Mouse (Mus musculus): Measurements from ENCODE around the gene Lyzl6. TPM values are rescaled to one million over a fixed set of nuclear protein-coding genes. Genes with fewer than 3 reads are reported as not detected.

Gene Lyzl6
- not detected for total RNA-seq (2023)

DNA sequence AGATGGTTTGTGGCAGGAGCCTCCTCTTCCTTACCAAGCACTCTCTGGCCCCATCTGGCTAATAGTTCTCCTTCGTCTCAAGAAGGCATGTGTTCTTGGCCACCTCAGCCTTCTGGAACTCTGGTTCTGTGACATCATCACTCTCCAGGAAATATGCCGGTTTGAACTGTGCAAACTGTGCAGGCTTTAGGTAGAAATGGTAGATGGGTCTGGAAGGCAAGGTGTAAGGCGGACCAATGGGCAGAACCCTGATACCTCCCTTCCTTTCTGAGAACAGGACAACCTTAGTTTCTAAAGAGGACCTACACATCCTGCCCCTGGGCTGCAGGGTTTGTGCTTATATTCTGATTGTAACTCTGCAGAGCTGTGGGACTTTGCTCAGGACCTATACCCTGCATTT lies at the start of gene Lyzl6:
Gene Lyzl6, minus strand, starts transcription at position 101 of the 400 bp plus-strand sequence.

DNA sequence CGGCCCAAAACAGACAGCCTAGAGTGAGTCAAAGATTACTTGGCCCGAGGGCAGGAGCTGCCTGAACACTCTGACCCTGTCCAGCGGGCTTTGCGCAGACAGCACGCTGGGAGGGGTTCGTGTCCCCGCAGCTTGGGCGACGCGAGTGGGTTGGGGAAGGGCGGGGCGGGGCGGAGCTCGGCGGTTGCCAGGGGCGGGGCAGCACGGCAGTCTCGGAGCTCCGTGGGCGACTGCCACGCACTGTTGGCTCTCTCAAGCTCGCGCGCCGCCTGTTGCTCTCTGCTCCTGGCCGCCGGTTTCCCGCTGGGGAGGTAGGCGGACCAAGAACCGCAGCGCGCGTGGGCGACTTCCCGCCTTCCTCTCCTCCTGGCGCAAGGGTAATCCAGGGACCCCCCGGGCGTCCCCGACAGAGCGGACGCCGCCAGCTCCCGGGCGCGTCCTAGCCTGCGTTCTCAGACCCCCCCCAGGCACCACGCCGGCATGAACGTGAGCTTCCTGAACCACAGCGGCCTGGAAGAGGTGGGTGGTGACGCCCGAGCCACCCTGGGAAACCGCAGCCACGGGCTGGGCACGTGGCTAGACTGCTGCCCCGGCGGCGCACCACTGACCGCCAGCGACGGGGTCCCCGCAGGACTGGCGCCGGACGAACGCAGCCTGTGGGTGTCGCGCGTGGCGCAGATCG lies 10.8 kb upstream of the Lyzl6 start, which contains the start of gene Rprml:
Gene Rprml, plus strand, starts transcription at position 270 of the 682 bp plus-strand sequence.

DNA sequence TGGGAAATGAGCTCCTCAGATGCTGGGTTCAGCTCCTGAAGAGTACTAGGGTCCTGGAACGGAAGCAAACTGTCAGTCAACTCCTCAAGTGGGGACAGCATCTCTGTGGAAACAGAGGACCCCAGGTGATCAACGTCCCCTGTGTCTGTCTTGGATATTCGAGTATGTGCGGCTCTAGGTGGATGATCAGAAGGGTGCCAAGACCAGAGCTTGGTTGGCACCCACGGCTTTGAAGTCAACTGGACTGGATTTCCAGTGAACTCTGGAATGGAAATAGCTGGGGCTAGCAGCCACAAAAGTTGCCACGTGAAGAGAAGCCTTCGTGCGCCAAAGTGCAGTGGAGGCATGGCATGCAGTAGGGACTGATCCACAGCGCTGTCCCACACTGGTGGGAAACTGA lies 17.6 kb downstream of the Lyzl6 start, which contains the start of gene Gm884:
Gene Gm884, minus strand, starts transcription at position 101 of the 400 bp plus-strand sequence.

Other genes with a start within 250 kb of the Lyzl6 start
- 10 to 100 TPM; 36.5 to 36.6 TPM for gene Plekhm1, start 226.2 kb downstream of the Lyzl6 start, total RNA-seq (2023)
- not detected for gene Lrrc37a, start 134.3 kb downstream of the Lyzl6 start, total RNA-seq (2023)
- not detected for gene Gm884, start 17.8 kb downstream of the Lyzl6 start, total RNA-seq (2023)
- gene Rprml, start 10.7 kb upstream of the Lyzl6 start, total RNA-seq (2023), result not detected
- 10 to 100 TPM; 58.1 to 61.2 TPM for gene Gosr2, start 59.0 kb upstream of the Lyzl6 start, total RNA-seq (2023)
- gene Wnt9b, start 110.9 kb upstream of the Lyzl6 start, total RNA-seq (2023), result not detected
- under 1 TPM in 1 of 2 experiments, not detected in 1; 0.17 TPM for gene Wnt3, start 135.3 kb upstream of the Lyzl6 start, total RNA-seq (2023)